Mouse (Mus musculus) stomach, postnatal 0 days (tissue): Measurements from ENCODE around the gene Actg1. TPM values are rescaled to one million over a fixed set of nuclear protein-coding genes. Genes with fewer than 3 reads are reported as not detected.

Experiments used
- ATAC-seq: fragments of 200-750 bp; cut with Nextera tagmentation; 2 replicates; pipeline ENCODE4 v1.8.0; 2017; ENCODE audit not compliant: low FRiP score, low TSS enrichment
- DNase-seq: peaks from one replicate; pipeline ENCODE4 v3.0.0-alpha.2; 2016; ENCODE audit warnings: low spot score
- H3K27ac ChIP-seq: fragments of 300-500 bp; sonication (generic); replicated peaks from 2 replicates; pipeline ENCODE4 v1.5.1; 2014; ENCODE audit warnings: mild to moderate bottlenecking, control low read depth
- H3K27me3 ChIP-seq: fragments of 300-500 bp; sonication (generic); 2 replicates; pipeline ENCODE4 v1.6.1; 2014; ENCODE audit warnings: low read length; ENCODE audit not compliant: control insufficient read depth, insufficient read depth
- H3K36me3 ChIP-seq: fragments of 300-500 bp; sonication (generic); 2 replicates; pipeline ENCODE4 v1.6.1; 2014; ENCODE audit warnings: low read length, mixed read lengths; ENCODE audit not compliant: control insufficient read depth, insufficient read depth
- H3K4me1 ChIP-seq: fragments of 300-500 bp; sonication (generic); replicated peaks from 2 replicates; pipeline ENCODE4 v1.6.1; 2014; ENCODE audit warnings: antibody characterized with exemption; ENCODE audit not compliant: control insufficient read depth, insufficient read depth
- H3K4me2 ChIP-seq: fragments of 300-500 bp; sonication (generic); replicated peaks from 2 replicates; pipeline ENCODE4 v1.6.1; 2014; ENCODE audit warnings: low read depth, mild to moderate bottlenecking, control low read depth, moderate library complexity
- H3K4me3 ChIP-seq: fragments of 300-500 bp; sonication (generic); 2 replicates; pipeline ENCODE4 v1.5.1; 2014; ENCODE audit warnings: low read depth, low read length, control low read depth
- H3K9ac ChIP-seq: fragments of 300-500 bp; sonication (generic); 2 replicates; pipeline ENCODE4 v1.6.1; 2014; ENCODE audit warnings: mild to moderate bottlenecking, low read length, control low read depth, mixed read lengths
- H3K9me3 ChIP-seq: fragments of 300-500 bp; sonication (generic); 2 replicates; pipeline ENCODE4 v1.6.1; 2016; ENCODE audit warnings: low read length; ENCODE audit not compliant: control insufficient read depth
- CTCF ChIP-seq: IDR thresholded peaks from 2 replicates; pipeline ENCODE4 v1.5.1; 2016; ENCODE audit warnings: antibody characterized with exemption, low read depth, mild to moderate bottlenecking, moderate library complexity
- EP300 ChIP-seq: optimal IDR thresholded peaks from 2 replicates; pipeline ENCODE3; 2016; ENCODE audit warnings: antibody characterized with exemption
- WGBS: fragments of 180-500 bp; shearing (Covaris S2); extraction: QIAGEN DNeasy Blood & Tissue Kit; methylation state at CpG from one replicate; pipeline ENCODE4 v1.1.7; 2014; 5-methylcytosine and 5-hydroxymethylcytosine counted together
- polyA plus RNA-seq: library from polyadenylated mRNA; unstranded; fragments of >200 nt; fragmentation: Nextera tagmentation; extraction: Ambion mirVana; gene quantifications from 2 replicates; pipeline ENCODE4 v1.2.1, GENCODE M21; 2015

Actg1 gene
- polyA plus RNA-seq, 1 experiment from 2014 or later: 2,268 TPM

GRCm38 (mm10) chr11:120307566-120308430, 40.5 kb downstream of the Actg1 start:
- Histone ChIP-seq H3K4me1 (peaks cover 9% of the 10 kb centered on the region), H3K4me2 (0 out of 2 replicates have a peak overlapping the region, but pooled peaks have one; percentile 8), H3K4me3 (no peak overlapping the region), H3K27me3 (no peaks in the 10 kb centered on the region), H3K9ac (no peak overlapping the region), H3K9me3 (no peaks in the 10 kb centered on the region), H3K36me3 (no peaks in the 10 kb centered on the region), H3K27ac (no peak overlapping the region)
- peak; percentile 96 for DNase-seq
- peak; percentile 29; the same call in 1 of the 2 replicates for ATAC-seq
- TF ChIP-seq EP300 (no peak), CTCF (peak; percentile 95)
- WGBS: 6% methylated on average over 19 of the region's 19 CpGs

GRCm38 (mm10) chr11:120307132-120307413, 41.3 kb downstream of the Actg1 start:
- Histone ChIP-seq H3K27ac (no peak overlapping the region), H3K4me1 (peaks cover 9% of the 10 kb centered on the region)
- WGBS: 56% methylated on average over 5 of the region's 5 CpGs

GRCm38 (mm10) chr11:120306366-120307131, 41.8 kb downstream of the Actg1 start:
- Histone ChIP-seq H3K9ac (no peak overlapping the region), H3K4me2 (no peak overlapping the region), H3K27ac (no peak overlapping the region), H3K4me1 (peaks cover 9% of the 10 kb centered on the region), H3K4me3 (no peak overlapping the region), H3K36me3 (no peaks in the 10 kb centered on the region), H3K27me3 (no peaks in the 10 kb centered on the region), H3K9me3 (no peaks in the 10 kb centered on the region)
- TF ChIP-seq CTCF (no peak), EP300 (no peak)
- no peak for DNase-seq
- no peak for ATAC-seq
- 71% methylated on average over 12 of the region's 12 CpGs for WGBS

More at GRCm38 (mm10) chr11:120307132-120307413, 41.3 kb downstream of the Actg1 start:
- Histone ChIP-seq H3K36me3 (no peaks in the 10 kb centered on the region), H3K4me2 (no peak overlapping the region), H3K9ac (no peak overlapping the region), H3K9me3 (no peaks in the 10 kb centered on the region), H3K4me3 (no peak overlapping the region), H3K27me3 (no peaks in the 10 kb centered on the region)
- ATAC-seq (no peak), DNase-seq (no peak)
- no peak for TF ChIP-seq CTCF
- no peak for TF ChIP-seq EP300

- H3K4me3 ChIP-seq: peak overlapping the region; percentile 51
- peaks cover 7% of the 10 kb centered on the region for H3K4me1 ChIP-seq
- ATAC-seq: no peak
Observed at GRCm38 (mm10) chr11:120305535-120306365, 42.6 kb downstream of the Actg1 start.

GRCm38 (mm10) chr11:120304886-120305534, 43.3 kb downstream of the Actg1 start:
- H3K4me1 ChIP-seq: peaks cover 7% of the 10 kb centered on the region
- under 1% methylated on average over 44 of the region's 53 CpGs for WGBS

More at GRCm38 (mm10) chr11:120305535-120306365, 42.6 kb downstream of the Actg1 start:
- H3K27me3 ChIP-seq: no peaks in the 10 kb centered on the region
- 27% methylated on average over 15 of the region's 15 CpGs for WGBS
- DNase-seq: no peak
- no peaks in the 10 kb centered on the region for H3K9me3 ChIP-seq
- peak overlapping the region; percentile 52 for H3K9ac ChIP-seq
- H3K36me3 ChIP-seq: no peaks in the 10 kb centered on the region
- peak overlapping the region; percentile 63; the same call in 1 of the 2 replicates for H3K27ac ChIP-seq
- H3K4me2 ChIP-seq: peak overlapping the region; percentile 84
- TF ChIP-seq EP300: no peak
- TF ChIP-seq CTCF: no peak

More at GRCm38 (mm10) chr11:120304886-120305534, 43.3 kb downstream of the Actg1 start:
- TF ChIP-seq CTCF (peak; percentile 66), EP300 (no peak)
- Histone ChIP-seq H3K9ac (peak overlapping the region; percentile 52), H3K27ac (peak overlapping the region; percentile 63; the same call in 1 of the 2 replicates), H3K27me3 (no peaks in the 10 kb centered on the region), H3K9me3 (no peaks in the 10 kb centered on the region), H3K36me3 (no peaks in the 10 kb centered on the region), H3K4me2 (peak overlapping the region; percentile 84), H3K4me3 (peak overlapping the region; percentile 51)
- ATAC-seq (peak; percentile 92), DNase-seq (peak; percentile 97)
